Mouse (Mus musculus) ES-Bruce4 (cell line): ENCODE results near the gene Mfn2.
"Not testable (repeated sequence)": the region's sequence is repeated elsewhere in the genome, so short reads cannot be mapped to it uniquely, and the experiment has no call there.

Source experiments
- CTCF ChIP-seq: IDR thresholded peaks from one replicate; pipeline ENCODE4 v1.8.1; 2011; ENCODE audit warnings: low read depth, low read length
- POLR2A ChIP-seq: IDR thresholded peaks from one replicate; pipeline ENCODE4 v1.8.1; 2011; ENCODE audit warnings: low read length; ENCODE audit not compliant: insufficient read depth

DNA sequence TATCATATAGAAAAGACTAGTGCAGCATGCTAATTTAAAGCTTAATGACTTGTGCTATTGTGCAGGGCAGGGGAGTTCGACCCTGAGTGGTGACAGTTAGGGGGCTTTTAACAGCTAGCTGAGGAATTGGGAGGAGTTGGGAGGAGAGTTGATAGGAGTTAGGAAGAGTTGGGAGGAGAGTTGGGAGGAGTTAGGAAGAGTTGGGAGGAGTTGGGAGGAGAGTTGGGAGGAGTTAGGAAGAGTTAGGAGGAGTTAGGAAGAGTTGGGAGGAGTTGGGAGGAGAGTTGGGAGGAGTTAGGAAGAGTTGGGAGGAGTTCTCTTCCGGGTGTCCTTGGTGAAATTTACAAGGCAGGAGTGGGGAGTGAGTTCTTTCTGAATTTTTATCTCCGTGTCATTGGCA, 37.7 kb downstream of the Mfn2 start:
- TF ChIP-seq POLR2A, CTCF: not testable (repeated sequence)
